Mouse (Mus musculus): Measurements from ENCODE around the gene Ak3.

- TF ChIP-seq CTCF (IDR thresholded peaks at IDR 0.05; ENCODE audit: borderline replicate concordance, control insufficient read depth, extremely low read depth, insufficient read depth, low read length, poor library complexity) = no peak
- TF ChIP-seq POLR2A (IDR thresholded peaks at IDR 0.05; ENCODE audit: control insufficient read depth, extremely low read depth, insufficient read depth, low read length, poor library complexity) = no peak
Observed at GRCm38 (mm10) chr19:29016204-29016765, 31.5 kb downstream of the Ak3 start.
